Mouse (Mus musculus) megakaryocyte, embryonic 14.5 days (primary cell): ENCODE data around the gene Cep135.

Source experiments
- FLI1 ChIP-seq: IDR thresholded peaks from 2 replicates; pipeline ENCODE4 v1.6.1; 2012; ENCODE audit warnings: low read length, inconsistent platforms, mixed read lengths
- GATA1 ChIP-seq: IDR thresholded peaks from 3 replicates; pipeline ENCODE4 v1.6.1; 2012; ENCODE audit warnings: mixed read lengths, low read length, inconsistent platforms, borderline replicate concordance

GRCm38 (mm10) chr5:76656212-76656611, 67.7 kb downstream of the Cep135 start, which contains the start of gene C530008M17Rik:
- TF ChIP-seq GATA1 (no peak), FLI1 (no peak)
